Mouse (Mus musculus) liver, postnatal 0 days (tissue): ENCODE data around the gene Olfr91. TPM values are rescaled to one million over a fixed set of nuclear protein-coding genes. Genes with fewer than 3 reads are reported as not detected.
A peak's percentile ranks its signal among the peaks of the same experiment; 100 is the strongest.

Experiments
- ATAC-seq: fragments of 200-750 bp; cut with Nextera tagmentation; 2 replicates; pipeline ENCODE4 v1.8.0; 2017; ENCODE audit warnings: mild to moderate bottlenecking, moderate library complexity
- DNase-seq: peaks from one replicate; pipeline ENCODE4 v3.0.0-alpha.2; 2016
- H3K27ac ChIP-seq: fragments of 300-500 bp; sonication (generic); 2 replicates; pipeline ENCODE4 v1.5.1; 2014; ENCODE audit warnings: antibody characterized with exemption, moderate library complexity, mild to moderate bottlenecking, low read depth
- H3K27me3 ChIP-seq: fragments of 300-500 bp; sonication (generic); 2 replicates; pipeline ENCODE4 v1.6.1; 2014; ENCODE audit warnings: low read length, control low read depth, mixed read lengths; ENCODE audit not compliant: insufficient read depth
- H3K36me3 ChIP-seq: fragments of 300-500 bp; sonication (generic); replicated peaks from 2 replicates; pipeline ENCODE4 v1.6.1; 2014; ENCODE audit warnings: mild to moderate bottlenecking, control low read depth, low read length, moderate library complexity, mixed read lengths; ENCODE audit not compliant: insufficient read depth
- H3K4me1 ChIP-seq: fragments of 300-500 bp; sonication (generic); 2 replicates; pipeline ENCODE4 v1.6.1; 2014; ENCODE audit warnings: antibody characterized with exemption, mild to moderate bottlenecking, control low read depth; ENCODE audit not compliant: insufficient read depth
- H3K4me2 ChIP-seq: fragments of 300-500 bp; sonication (generic); 2 replicates; pipeline ENCODE4 v1.6.1; 2014; ENCODE audit warnings: low read depth, mild to moderate bottlenecking, low read length, moderate library complexity, mixed read lengths
- H3K4me3 ChIP-seq: fragments of 300-500 bp; sonication (generic); 2 replicates; pipeline ENCODE4 v1.5.1; 2014; ENCODE audit warnings: low read depth, low read length
- H3K9ac ChIP-seq: fragments of 300-500 bp; sonication (generic); replicated peaks from 2 replicates; pipeline ENCODE4 v1.6.1; 2014; ENCODE audit warnings: mild to moderate bottlenecking, moderate library complexity
- H3K9me3 ChIP-seq: fragments of 300-500 bp; sonication (generic); 2 replicates; pipeline ENCODE4 v1.6.1; 2016; ENCODE audit warnings: mild to moderate bottlenecking, control low read depth, low read length, mixed read lengths
- CTCF ChIP-seq: sonication (generic); IDR thresholded peaks from 2 replicates; pipeline ENCODE4 v1.5.1; 2016; ENCODE audit warnings: antibody characterized with exemption, low read depth
- EP300 ChIP-seq: IDR thresholded peaks from 2 replicates; pipeline ENCODE4 v1.6.1; 2016; ENCODE audit warnings: antibody characterized with exemption, low read depth, mild to moderate bottlenecking
- WGBS: fragments of 180-500 bp; shearing (Covaris S2); extraction: QIAGEN DNeasy Blood & Tissue Kit; methylation state at CpG from one replicate; pipeline ENCODE4 v1.1.7; 2014; ENCODE audit not compliant: insufficient replicate concordance; 5-methylcytosine and 5-hydroxymethylcytosine counted together
- polyA plus RNA-seq: library from polyadenylated mRNA; unstranded; fragments of >200 nt; fragmentation: Nextera tagmentation; extraction: Ambion mirVana; gene quantifications from 2 replicates; pipeline ENCODE4 v1.2.1, GENCODE M21; 2015

The Olfr91 gene
- polyA plus RNA-seq, 1 experiment from 2014 or later: not detected

DNA sequence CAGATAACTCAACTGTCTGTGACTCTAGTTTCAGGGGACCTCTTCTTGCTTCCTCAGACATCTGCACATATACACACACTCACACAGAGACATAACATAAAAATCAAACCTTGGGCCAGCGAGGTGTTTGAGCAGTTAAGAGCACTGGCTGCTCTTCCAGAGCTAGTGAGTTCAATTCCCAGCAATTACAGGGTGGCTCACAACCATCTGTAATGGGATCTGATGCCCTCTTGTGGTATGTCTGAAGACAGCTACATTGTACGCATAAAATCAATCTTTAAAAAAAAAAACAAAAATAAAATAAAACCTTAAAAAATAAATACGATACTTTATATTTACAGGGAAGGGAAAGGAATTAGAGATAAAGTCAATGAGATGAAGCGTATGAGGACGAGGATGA lies 13.4 kb downstream of the Olfr91 start:
- WGBS: 63% methylated on average over 5 of the region's 5 CpGs
- Histone ChIP-seq H3K4me1 (no peaks in the 10 kb centered on the region), H3K9ac (no peak overlapping the region), H3K36me3 (no peaks in the 10 kb centered on the region), H3K9me3 (no peaks in the 10 kb centered on the region), H3K4me2 (no peak overlapping the region), H3K27me3 (no peaks in the 10 kb centered on the region), H3K4me3 (no peak overlapping the region), H3K27ac (no peak overlapping the region)
- ATAC-seq: no peak
- DNase-seq: no peak
- TF ChIP-seq EP300 (no peak), CTCF (no peak)

DNA sequence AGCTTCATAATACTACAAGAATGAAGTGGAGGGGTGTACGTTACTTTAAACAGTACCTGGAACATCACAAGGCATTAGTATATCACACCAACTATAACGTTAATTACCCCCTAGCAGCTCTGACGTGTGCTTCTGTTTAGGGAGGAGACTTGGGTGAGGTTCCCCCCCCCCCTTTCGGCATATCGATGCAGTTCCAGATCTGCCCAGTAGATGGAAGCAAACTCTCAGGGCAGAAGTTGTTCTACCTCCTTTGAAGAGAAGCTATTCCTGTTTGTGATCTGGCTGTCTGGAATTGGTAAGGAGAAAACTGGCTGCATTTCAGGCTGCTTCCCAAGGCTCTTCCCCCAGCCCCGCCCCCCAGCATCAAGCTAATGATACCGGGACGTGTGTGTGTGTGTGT lies 14.8 kb downstream of the Olfr91 start:
- H3K4me3 ChIP-seq: no peak overlapping the region
- H3K9me3 ChIP-seq: no peaks in the 10 kb centered on the region
- H3K27me3 ChIP-seq: no peaks in the 10 kb centered on the region
- DNase-seq: peak; percentile 78
- no peak overlapping the region for H3K9ac ChIP-seq
- 3% methylated on average over 8 of the region's 8 CpGs for WGBS
- TF ChIP-seq EP300 (no peak), CTCF (peak; percentile 92)
- H3K4me1 ChIP-seq: no peaks in the 10 kb centered on the region
- no peaks in the 10 kb centered on the region for H3K36me3 ChIP-seq
- no peak overlapping the region for H3K4me2 ChIP-seq
- H3K27ac ChIP-seq: no peak overlapping the region
- peak; percentile 65 for ATAC-seq

GRCm38 (mm10) chr17:37081659-37082058 lies 16.4 kb downstream of the Olfr91 start:
- no peak overlapping the region for H3K4me2 ChIP-seq
- no peak for DNase-seq
- no peaks in the 10 kb centered on the region for H3K27me3 ChIP-seq
- TF ChIP-seq CTCF (no peak), EP300 (no peak)
- 77% methylated on average over 4 of the region's 4 CpGs for WGBS
- H3K36me3 ChIP-seq: no peaks in the 10 kb centered on the region
- H3K4me1 ChIP-seq: no peaks in the 10 kb centered on the region
- H3K4me3 ChIP-seq: no peak overlapping the region
- H3K9me3 ChIP-seq: no peaks in the 10 kb centered on the region
- no peak overlapping the region for H3K9ac ChIP-seq
- no peak overlapping the region for H3K27ac ChIP-seq
- ATAC-seq: no peak

DNA sequence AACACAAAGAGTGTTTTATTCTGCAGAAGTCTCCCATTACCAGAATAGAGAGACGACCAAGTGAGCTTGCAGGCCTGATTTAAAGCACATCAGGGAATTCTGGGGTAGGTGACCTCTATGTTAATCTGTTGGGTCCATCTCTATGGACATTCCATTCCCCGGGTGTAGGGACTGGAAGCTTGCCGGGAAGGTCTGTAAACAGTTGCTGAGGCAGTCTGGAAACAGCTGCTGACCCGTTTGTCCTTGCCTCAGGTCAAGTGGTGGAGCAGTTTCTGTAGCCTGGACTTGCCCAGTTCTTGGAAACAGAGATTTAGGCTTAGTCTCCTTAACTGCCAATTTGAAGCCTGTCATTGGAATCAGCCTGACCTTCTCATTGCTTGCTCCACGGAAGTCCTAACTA lies 18.0 kb downstream of the Olfr91 start:
- WGBS: 25% methylated on average over 5 of the region's 5 CpGs
- DNase-seq: no peak

DNA sequence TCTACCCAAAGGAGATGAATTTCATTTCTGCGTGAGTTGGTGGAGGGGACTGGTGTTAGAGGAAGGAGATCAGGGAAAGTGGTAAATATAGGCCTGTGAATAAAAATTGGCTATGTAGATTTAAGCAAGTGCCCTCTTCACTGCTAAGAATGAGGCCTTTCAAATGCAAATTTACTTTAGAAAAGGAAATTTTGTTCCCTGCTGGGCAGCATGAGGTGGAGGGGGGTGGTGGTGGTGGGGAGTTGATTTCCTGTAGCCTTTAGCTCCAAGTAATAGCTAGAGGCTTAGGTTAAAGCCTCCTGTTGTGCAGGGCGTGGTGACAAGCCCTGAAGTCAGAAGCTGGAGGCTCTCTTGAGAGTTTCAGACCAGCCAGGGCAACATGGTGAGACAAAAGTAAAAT lies 19.1 kb downstream of the Olfr91 start:
- no peak overlapping the region for H3K9ac ChIP-seq
- TF ChIP-seq EP300: no peak
- TF ChIP-seq CTCF: no peak
- H3K4me1 ChIP-seq: no peaks in the 10 kb centered on the region
- DNase-seq (no peak), ATAC-seq (no peak)
- H3K36me3 ChIP-seq: no peaks in the 10 kb centered on the region
- 62% methylated on average over 2 of the region's 2 CpGs for WGBS
- H3K27me3 ChIP-seq: no peaks in the 10 kb centered on the region
- no peaks in the 10 kb centered on the region for H3K9me3 ChIP-seq
- H3K4me3 ChIP-seq: no peak overlapping the region
- H3K27ac ChIP-seq: no peak overlapping the region
- no peak overlapping the region for H3K4me2 ChIP-seq

More for the DNA sequence above, 18.0 kb downstream of the Olfr91 start:
- no peaks in the 10 kb centered on the region for H3K27me3 ChIP-seq
- TF ChIP-seq EP300 (no peak), CTCF (no peak)
- H3K4me1 ChIP-seq: no peaks in the 10 kb centered on the region
- H3K9me3 ChIP-seq: no peaks in the 10 kb centered on the region
- no peak overlapping the region for H3K27ac ChIP-seq
- H3K36me3 ChIP-seq: no peaks in the 10 kb centered on the region
- peak; percentile 49; the same call in 1 of the 2 replicates for ATAC-seq
- H3K4me2 ChIP-seq: no peak overlapping the region
- no peak overlapping the region for H3K9ac ChIP-seq
- H3K4me3 ChIP-seq: no peak overlapping the region

- no peak overlapping the region for H3K9ac ChIP-seq
- H3K27me3 ChIP-seq: no peaks in the 10 kb centered on the region
- ATAC-seq (no peak), DNase-seq (no peak)
- no peaks in the 10 kb centered on the region for H3K36me3 ChIP-seq
- no peaks in the 10 kb centered on the region for H3K4me1 ChIP-seq
- no peak overlapping the region for H3K27ac ChIP-seq
- no peaks in the 10 kb centered on the region for H3K9me3 ChIP-seq
- 60% methylated on average over 1 of the region's 1 CpGs for WGBS
- no peak overlapping the region for H3K4me3 ChIP-seq
- H3K4me2 ChIP-seq: no peak overlapping the region
- TF ChIP-seq EP300 (no peak), CTCF (no peak)
Measured at GRCm38 (mm10) chr17:37078193-37078592, 19.9 kb downstream of the Olfr91 start.

- H3K9ac ChIP-seq: no peak overlapping the region
- H3K27me3 ChIP-seq: no peaks in the 10 kb centered on the region
- H3K36me3 ChIP-seq: no peaks in the 10 kb centered on the region
- no peak overlapping the region for H3K4me2 ChIP-seq
- no peaks in the 10 kb centered on the region for H3K4me1 ChIP-seq
- TF ChIP-seq CTCF (no peak), EP300 (no peak)
- 78% methylated on average over 2 of the region's 2 CpGs for WGBS
- no peak for ATAC-seq
- H3K9me3 ChIP-seq: no peaks in the 10 kb centered on the region
- DNase-seq: no peak
- no peak overlapping the region for H3K4me3 ChIP-seq
- H3K27ac ChIP-seq: no peak overlapping the region
Measured at GRCm38 (mm10) chr17:37075766-37076165, 22.3 kb downstream of the Olfr91 start.
